Mouse (Mus musculus): Measurements from ENCODE around the gene 1110065P20Rik. TPM values are rescaled to one million over a fixed set of nuclear protein-coding genes. Genes with fewer than 3 reads are reported as not detected.

1110065P20Rik gene
- polyA plus RNA-seq, 1 experiment from 2014 or later, result 47.4 TPM

GRCm38 (mm10) chr4:124803406-124803805, 47.6 kb downstream of the 1110065P20Rik start:
- Histone ChIP-seq H3K36me3 (ENCODE audit: control insufficient read depth, insufficient read depth, low read length) (no peaks in the 10 kb centered on the region), H3K4me3 (replicated peaks; ENCODE audit: low read length) (peak overlapping the region; percentile 96), H3K27me3 (ENCODE audit: control insufficient read depth, insufficient read depth, low read length) (no peaks in the 10 kb centered on the region), H3K4me2 (ENCODE audit: low read depth, low read length) (peak overlapping the region; percentile 87), H3K27ac (ENCODE audit: low read length) (no peak overlapping the region), H3K9ac (ENCODE audit: low read length) (peak overlapping the region; percentile 94), H3K4me1 (ENCODE audit: control insufficient read depth, insufficient read depth, low read length) (peaks cover 9% of the 10 kb centered on the region), H3K9me3 (replicated peaks; ENCODE audit: control insufficient read depth, low read length) (no peaks in the 10 kb centered on the region)
- 66% methylated on average over 6 of the region's 6 CpGs for WGBS
- ATAC-seq (ENCODE audit: insufficient read depth, low FRiP score), result no peak

DNA sequence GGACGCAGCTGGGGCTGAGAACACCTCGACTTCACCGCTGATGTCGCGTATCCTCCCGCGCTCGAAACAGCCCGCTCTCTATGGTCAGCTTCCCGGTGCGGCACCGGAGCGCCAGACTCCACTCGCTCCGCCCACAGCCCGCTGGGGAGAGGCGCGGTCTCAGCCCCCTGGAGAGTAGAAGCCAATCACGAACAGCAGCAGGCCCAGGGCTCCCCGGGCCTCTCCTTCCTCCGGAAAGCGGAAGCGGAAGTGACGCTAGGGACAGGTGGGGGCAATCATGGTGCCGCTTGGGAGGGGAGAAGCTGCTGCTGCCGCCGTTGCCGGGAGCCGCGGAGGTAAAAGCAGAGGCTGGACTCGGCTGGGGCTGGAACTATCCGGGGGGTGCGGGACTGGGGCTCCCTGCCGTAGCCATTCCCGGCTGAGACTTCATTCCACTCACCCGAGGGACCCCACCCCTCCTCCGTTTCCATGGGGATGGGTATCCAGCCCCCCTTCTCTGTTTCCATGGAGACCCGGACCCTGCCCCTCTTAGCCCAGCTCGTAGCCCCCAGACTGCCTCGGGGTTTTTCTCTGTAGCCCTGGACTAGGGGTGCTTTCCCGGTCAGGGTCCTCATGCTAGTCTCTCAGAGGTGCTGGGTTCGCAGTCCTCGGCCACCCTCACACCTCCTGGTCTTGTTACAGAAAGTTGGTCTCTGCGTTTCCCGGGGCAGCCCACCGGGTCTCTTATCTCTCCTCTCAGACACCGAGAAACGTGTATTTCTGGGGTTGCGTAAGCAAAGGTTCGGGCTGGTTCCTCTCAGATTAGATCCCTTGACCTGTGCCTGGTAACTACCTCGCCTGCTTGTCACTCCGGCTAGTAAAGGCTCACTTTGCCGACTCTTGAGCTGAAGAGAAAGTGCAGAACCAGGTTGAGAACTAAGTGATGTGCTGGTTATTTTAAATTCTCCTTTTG, 48.4 kb downstream of the 1110065P20Rik start:
- WGBS, result 1% methylated on average over 53 of the region's 53 CpGs
- peak; percentile 99 for ATAC-seq (ENCODE audit: insufficient read depth, low FRiP score)
- H3K27me3 ChIP-seq (ENCODE audit: control insufficient read depth, insufficient read depth, low read length), result no peaks in the 10 kb centered on the region
- H3K4me3 ChIP-seq (replicated peaks; ENCODE audit: low read length), result peak overlapping the region; percentile 96
- peak overlapping the region; percentile 98 for H3K27ac ChIP-seq (ENCODE audit: low read length)
- H3K4me2 ChIP-seq (ENCODE audit: low read depth, low read length), result peak overlapping the region; percentile 87
- peak overlapping the region; percentile 94 for H3K9ac ChIP-seq (ENCODE audit: low read length)
- no peaks in the 10 kb centered on the region for H3K9me3 ChIP-seq (replicated peaks; ENCODE audit: control insufficient read depth, low read length)
- peaks cover 9% of the 10 kb centered on the region for H3K4me1 ChIP-seq (ENCODE audit: control insufficient read depth, insufficient read depth, low read length)
- H3K36me3 ChIP-seq (ENCODE audit: control insufficient read depth, insufficient read depth, low read length), result no peaks in the 10 kb centered on the region

GRCm38 (mm10) chr4:124801552-124802308, 49.3 kb downstream of the 1110065P20Rik start, which contains the start of gene Mtf1:
Mtf1 (plus strand) TSS chr4:124802104.
- H3K9ac ChIP-seq (ENCODE audit: low read length), result peak within 1 kb of the TSS; percentile 94
- H3K4me3 ChIP-seq (replicated peaks; ENCODE audit: low read length), result peak within 1 kb of the TSS; percentile 96
- peak within 1 kb of the TSS; percentile 87 for H3K4me2 ChIP-seq (ENCODE audit: low read depth, low read length)
- peaks cover 9% of the 10 kb centered on the region for H3K4me1 ChIP-seq (ENCODE audit: control insufficient read depth, insufficient read depth, low read length)
- WGBS, result 3% methylated on average over 21 of the region's 21 CpGs
- no peaks in the 10 kb centered on the region for H3K36me3 ChIP-seq (ENCODE audit: control insufficient read depth, insufficient read depth, low read length)
- peak within 1 kb of the TSS; percentile 98 for H3K27ac ChIP-seq (ENCODE audit: low read length)
- ATAC-seq (ENCODE audit: insufficient read depth, low FRiP score), result peak; percentile 73
- no peaks in the 10 kb centered on the region for H3K27me3 ChIP-seq (ENCODE audit: control insufficient read depth, insufficient read depth, low read length)
- no peaks in the 10 kb centered on the region for H3K9me3 ChIP-seq (replicated peaks; ENCODE audit: control insufficient read depth, low read length)

Other genes with a start within 250 kb of the 1110065P20Rik start
- gene 3100002H09Rik, start 240.4 kb downstream of the 1110065P20Rik start, polyA plus RNA-seq (2015; fragmentation: Nextera tagmentation; extraction: Ambion mirVana), result not detected in 2 replicates
- 0.13 and 0.14 TPM in 2 replicates for gene Pou3f1, start 194.4 kb downstream of the 1110065P20Rik start, polyA plus RNA-seq (2015; fragmentation: Nextera tagmentation; extraction: Ambion mirVana)
- 85.7 and 88.8 TPM in 2 replicates for gene Utp11, start 157.6 kb downstream of the 1110065P20Rik start, polyA plus RNA-seq (2015; fragmentation: Nextera tagmentation; extraction: Ambion mirVana)
- 10.1 and 10.8 TPM in 2 replicates for gene Fhl3, start 150.5 kb downstream of the 1110065P20Rik start, polyA plus RNA-seq (2015; fragmentation: Nextera tagmentation; extraction: Ambion mirVana)
- gene Sf3a3, start 136.4 kb downstream of the 1110065P20Rik start, polyA plus RNA-seq (2015; fragmentation: Nextera tagmentation; extraction: Ambion mirVana), result 114 and 118 TPM in 2 replicates
- 33.0 and 35.8 TPM in 2 replicates for gene Inpp5b, start 109.3 kb downstream of the 1110065P20Rik start, polyA plus RNA-seq (2015; fragmentation: Nextera tagmentation; extraction: Ambion mirVana)
- gene Mtf1, start 49.1 kb downstream of the 1110065P20Rik start, polyA plus RNA-seq (2015; fragmentation: Nextera tagmentation; extraction: Ambion mirVana), result 13.9 and 14.5 TPM in 2 replicates
- 20.0 and 22.3 TPM in 2 replicates for gene Yrdc, start 517 bp downstream of the 1110065P20Rik start, polyA plus RNA-seq (2015; fragmentation: Nextera tagmentation; extraction: Ambion mirVana)
- 0.41 and 0.59 TPM in 2 replicates for gene Maneal, start 11.0 kb upstream of the 1110065P20Rik start, polyA plus RNA-seq (2015; fragmentation: Nextera tagmentation; extraction: Ambion mirVana)
- 0.09 and 0.14 TPM in 2 replicates for gene Epha10, start 29.7 kb upstream of the 1110065P20Rik start, polyA plus RNA-seq (2015; fragmentation: Nextera tagmentation; extraction: Ambion mirVana)
- 10.9 and 11.8 TPM in 2 replicates for gene 9930104L06Rik, start 85.9 kb upstream of the 1110065P20Rik start, polyA plus RNA-seq (2015; fragmentation: Nextera tagmentation; extraction: Ambion mirVana)
- 111 and 114 TPM in 2 replicates for gene Cdca8, start 88.1 kb upstream of the 1110065P20Rik start, polyA plus RNA-seq (2015; fragmentation: Nextera tagmentation; extraction: Ambion mirVana)
- 7.5 and 10.3 TPM in 2 replicates for gene Rspo1, start 135.2 kb upstream of the 1110065P20Rik start, polyA plus RNA-seq (2015; fragmentation: Nextera tagmentation; extraction: Ambion mirVana)
- 76.7 and 80.0 TPM in 2 replicates for gene Gnl2, start 165.4 kb upstream of the 1110065P20Rik start, polyA plus RNA-seq (2015; fragmentation: Nextera tagmentation; extraction: Ambion mirVana)
- 0.10 and 0.31 TPM in 2 replicates for gene Dnali1, start 214.5 kb upstream of the 1110065P20Rik start, polyA plus RNA-seq (2015; fragmentation: Nextera tagmentation; extraction: Ambion mirVana)
- 17.2 and 20.5 TPM in 2 replicates for gene Snip1, start 215.5 kb upstream of the 1110065P20Rik start, polyA plus RNA-seq (2015; fragmentation: Nextera tagmentation; extraction: Ambion mirVana)
- gene Meaf6, start 233.9 kb upstream of the 1110065P20Rik start, polyA plus RNA-seq (2015; fragmentation: Nextera tagmentation; extraction: Ambion mirVana), result 41.5 and 45.0 TPM in 2 replicates

All from stomach, embryonic 16.5 days (tissue).